Mouse (Mus musculus) urinary bladder, postnatal 36 days (tissue): Measurements from ENCODE around the gene Ptcd1.
"Not testable (repeated sequence)": the region's sequence is repeated elsewhere in the genome, so short reads cannot be mapped to it uniquely, and the experiment has no call there.

ENCODE experiments used
- DNase-seq, 2 experiments: peaks; one replicate each; pipeline ENCODE4 v3.0.0; 2022; ENCODE audit warnings: low spot score in 2 of 2, mixed read lengths in 1 of 2

The Ptcd1 gene

GRCm38 (mm10) chr5:145166536-145167305 lies at the start of gene Ptcd1, which contains the start of gene Cpsf4:
Gene Ptcd1, minus strand, starts transcription at chr5:145167108.
Gene Cpsf4, plus strand, starts transcription at chr5:145167213.
- peak; percentile 98 for DNase-seq

- no peak for DNase-seq
Observed at GRCm38 (mm10) chr5:145214679-145215078, 47.8 kb upstream of the Ptcd1 start.

- no peak for DNase-seq
Observed at GRCm38 (mm10) chr5:145213505-145213904, 46.6 kb upstream of the Ptcd1 start.

- DNase-seq: no peak
Observed at GRCm38 (mm10) chr5:145212216-145212615, 45.3 kb upstream of the Ptcd1 start.

GRCm38 (mm10) chr5:145211340-145211739 lies 44.4 kb upstream of the Ptcd1 start:
- DNase-seq: no peak

- not testable (repeated sequence) for DNase-seq
Observed at GRCm38 (mm10) chr5:145208391-145208790, 41.5 kb upstream of the Ptcd1 start.

- no peak for DNase-seq
Observed at GRCm38 (mm10) chr5:145207954-145208353, 41.0 kb upstream of the Ptcd1 start.

- DNase-seq: no peak
Observed at GRCm38 (mm10) chr5:145207385-145207784, 40.5 kb upstream of the Ptcd1 start.

GRCm38 (mm10) chr5:145205041-145205440 lies 38.1 kb upstream of the Ptcd1 start:
- no peak for DNase-seq

GRCm38 (mm10) chr5:145203936-145204691 lies 37.2 kb upstream of the Ptcd1 start, which contains the start of gene Zkscan5:
Gene Zkscan5, plus strand, starts transcription at chr5:145204562.
- DNase-seq: peak; percentile 94 to 98

GRCm38 (mm10) chr5:145202446-145202845 lies 35.5 kb upstream of the Ptcd1 start:
- no peak for DNase-seq

- peak; percentile 46 to 74 for DNase-seq
Observed at GRCm38 (mm10) chr5:145201321-145201991, 34.5 kb upstream of the Ptcd1 start, which contains the start of gene Zkscan14. Gene Zkscan14, minus strand, starts transcription at chr5:145201868.

GRCm38 (mm10) chr5:145200387-145200786 lies 33.5 kb upstream of the Ptcd1 start:
- DNase-seq: no peak

GRCm38 (mm10) chr5:145191962-145192361 lies 25.1 kb upstream of the Ptcd1 start, which contains the start of gene Atp5j2:
Gene Atp5j2, minus strand, starts transcription at chr5:145192062.
- no peak for DNase-seq

GRCm38 (mm10) chr5:145190875-145191798 lies 24.2 kb upstream of the Ptcd1 start:
- DNase-seq: peak; percentile 82 to 91

- no peak for DNase-seq
Observed at GRCm38 (mm10) chr5:145190373-145190772, 23.5 kb upstream of the Ptcd1 start.

GRCm38 (mm10) chr5:145189416-145189815 lies 22.5 kb upstream of the Ptcd1 start:
- DNase-seq: no peak

- DNase-seq: no peak
Observed at GRCm38 (mm10) chr5:145185244-145185643, 18.3 kb upstream of the Ptcd1 start.

- DNase-seq: no peak
Observed at GRCm38 (mm10) chr5:145178461-145178980, 11.6 kb upstream of the Ptcd1 start.

GRCm38 (mm10) chr5:145167306-145167661 lies 376 bp upstream of the Ptcd1 start:
- DNase-seq: peak in 1 of 2 experiments; percentile 12

- no peak for DNase-seq
Observed at GRCm38 (mm10) chr5:145165184-145165583, 1.7 kb downstream of the Ptcd1 start.
